Mouse (Mus musculus): Measurements from ENCODE around the gene Ctsa. TPM values are rescaled to one million over a fixed set of nuclear protein-coding genes. Genes with fewer than 3 reads are reported as not detected.

Ctsa gene
- polyA plus RNA-seq, 1 experiment from 2014 or later = 82.7 TPM

DNA sequence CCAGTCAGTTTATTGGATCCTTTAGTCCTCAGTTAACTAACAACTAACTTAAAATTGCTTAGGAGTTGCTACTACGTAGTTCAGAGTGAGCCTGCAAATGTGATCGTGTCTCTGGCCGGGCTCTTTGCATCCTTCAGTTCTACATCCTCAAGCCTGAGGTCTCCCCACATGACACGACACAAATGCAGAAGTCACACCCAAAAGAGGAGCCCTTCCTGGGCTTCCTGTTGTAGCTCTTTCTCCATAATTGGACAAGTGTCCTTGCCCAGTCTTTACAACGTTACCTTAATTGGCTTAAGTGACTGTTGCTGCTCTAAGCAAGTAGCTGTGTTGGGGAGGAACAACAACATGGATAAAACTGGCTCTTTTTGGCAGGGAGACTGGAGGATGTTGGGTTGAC, 17.3 kb upstream of the Ctsa start:
- Histone ChIP-seq H3K4me2 (no peak overlapping the region), H3K4me3 (no peak overlapping the region), H3K27ac (no peak overlapping the region), H3K9me3 (replicated peaks) (no peaks in the 10 kb centered on the region), H3K27me3 (no peaks in the 10 kb centered on the region), H3K4me1 (no peaks in the 10 kb centered on the region), H3K36me3 (ENCODE audit: poor library complexity, severe bottlenecking) (peaks cover 7% of the 10 kb centered on the region), H3K9ac (no peak overlapping the region)
- WGBS = 89% methylated on average over 5 of the region's 5 CpGs
- no peak for ATAC-seq

DNA sequence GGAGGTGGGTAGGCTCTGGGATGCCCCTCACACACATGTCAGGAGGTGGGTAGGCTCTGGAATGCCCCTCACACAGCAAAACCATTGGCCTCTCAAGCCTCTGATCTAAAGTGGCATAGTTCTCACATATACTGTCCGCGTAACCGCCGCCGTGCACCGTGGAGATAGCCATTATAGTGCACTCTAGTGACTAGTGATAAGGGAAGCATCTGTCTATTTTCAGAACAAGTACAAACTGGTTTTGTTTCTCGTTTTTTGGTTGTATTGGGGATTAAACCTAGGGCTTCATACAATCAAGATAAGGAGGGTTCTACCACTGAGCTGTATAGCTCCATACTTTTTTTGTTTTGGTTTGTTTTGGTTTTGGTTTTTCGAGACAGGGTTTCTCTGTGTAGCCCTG, 16.9 kb upstream of the Ctsa start:
- Histone ChIP-seq H3K9me3 (replicated peaks) (no peaks in the 10 kb centered on the region), H3K27ac (no peak overlapping the region), H3K4me2 (no peak overlapping the region), H3K27me3 (no peaks in the 10 kb centered on the region), H3K9ac (no peak overlapping the region), H3K4me3 (no peak overlapping the region), H3K4me1 (no peaks in the 10 kb centered on the region), H3K36me3 (ENCODE audit: poor library complexity, severe bottlenecking) (peaks cover 12% of the 10 kb centered on the region)
- no peak for ATAC-seq
- WGBS = 91% methylated on average over 8 of the region's 8 CpGs

DNA sequence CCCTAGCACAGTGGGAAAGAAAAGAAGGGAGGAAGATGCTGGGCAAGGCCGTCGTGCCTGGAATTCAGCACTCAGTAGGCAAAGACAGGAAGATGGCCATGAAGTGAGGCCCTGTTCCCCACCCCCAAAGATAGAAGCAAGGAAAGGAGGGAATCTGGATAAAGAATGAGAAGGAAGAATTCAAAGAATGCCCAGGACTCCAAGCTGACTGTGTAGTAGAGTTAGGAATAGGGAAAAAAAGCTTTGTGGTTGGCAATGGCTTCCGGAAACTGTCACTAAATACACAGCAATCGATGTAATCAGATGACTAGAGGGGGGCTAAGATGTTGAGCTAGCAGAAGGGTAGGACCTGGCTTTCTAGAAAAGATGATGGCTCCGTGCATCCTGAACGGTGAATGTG, 15.5 kb upstream of the Ctsa start:
- H3K4me2 ChIP-seq = no peak overlapping the region
- H3K36me3 ChIP-seq (ENCODE audit: poor library complexity, severe bottlenecking) = peaks cover 23% of the 10 kb centered on the region
- H3K4me3 ChIP-seq = no peak overlapping the region
- H3K4me1 ChIP-seq = peaks cover 3% of the 10 kb centered on the region; the same call in 1 of the 2 replicates
- H3K27me3 ChIP-seq = no peaks in the 10 kb centered on the region
- ATAC-seq = no peak
- no peaks in the 10 kb centered on the region for H3K9me3 ChIP-seq (replicated peaks)
- H3K27ac ChIP-seq = no peak overlapping the region
- no peak overlapping the region for H3K9ac ChIP-seq
- 90% methylated on average over 6 of the region's 6 CpGs for WGBS

DNA sequence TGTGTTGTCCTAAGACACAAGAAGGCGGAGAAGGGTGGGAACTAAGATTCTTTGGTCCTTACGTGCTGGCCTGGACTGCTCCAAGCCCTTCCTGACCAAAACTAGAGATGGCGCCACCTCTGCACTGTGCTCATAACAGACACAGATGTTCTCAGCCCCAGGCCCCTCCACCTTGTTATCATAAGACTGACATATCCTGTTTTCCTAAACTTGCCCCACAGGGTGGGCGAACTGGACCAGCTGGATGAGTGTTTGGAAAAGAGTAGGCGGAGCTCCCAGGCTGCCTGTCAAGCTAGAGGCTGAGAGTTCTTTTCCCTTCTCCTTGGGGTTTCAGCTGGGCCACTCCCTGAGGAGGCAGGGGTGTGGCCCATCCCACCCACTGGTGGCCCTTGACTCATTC, 15.0 kb upstream of the Ctsa start:
- Histone ChIP-seq H3K4me3 (no peak overlapping the region), H3K27ac (no peak overlapping the region), H3K9ac (no peak overlapping the region), H3K4me1 (peaks cover 6% of the 10 kb centered on the region; the same call in 1 of the 2 replicates), H3K27me3 (no peaks in the 10 kb centered on the region), H3K36me3 (ENCODE audit: poor library complexity, severe bottlenecking) (peaks cover 23% of the 10 kb centered on the region), H3K4me2 (no peak overlapping the region), H3K9me3 (replicated peaks) (no peaks in the 10 kb centered on the region)
- no peak for ATAC-seq
- WGBS = 85% methylated on average over 5 of the region's 5 CpGs

DNA sequence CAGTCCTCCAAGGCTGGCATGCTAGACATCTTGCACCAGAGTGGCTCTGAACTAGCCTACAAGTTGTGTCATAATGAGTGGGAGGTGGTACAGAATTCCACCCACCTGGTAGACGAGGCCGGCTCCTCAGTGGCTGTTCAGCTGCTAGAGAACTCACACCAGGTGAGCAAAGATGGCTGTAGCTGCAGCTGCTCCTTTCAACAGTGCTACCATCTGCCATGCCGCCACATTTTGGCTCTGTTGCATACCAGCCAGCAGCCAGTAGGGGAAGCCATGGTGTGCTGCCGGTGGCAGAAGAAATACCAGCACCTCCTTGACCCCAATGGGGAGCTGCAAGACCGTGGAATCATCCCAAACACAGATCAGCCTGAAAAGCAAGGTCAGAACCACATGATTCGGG, 11.6 kb upstream of the Ctsa start:
- H3K9me3 ChIP-seq (replicated peaks) = no peaks in the 10 kb centered on the region
- H3K4me2 ChIP-seq = no peak overlapping the region
- ATAC-seq = no peak
- no peak overlapping the region for H3K27ac ChIP-seq
- no peak overlapping the region for H3K9ac ChIP-seq
- 88% methylated on average over 6 of the region's 6 CpGs for WGBS
- peaks cover 38% of the 10 kb centered on the region for H3K36me3 ChIP-seq (ENCODE audit: poor library complexity, severe bottlenecking)
- no peaks in the 10 kb centered on the region for H3K27me3 ChIP-seq
- H3K4me1 ChIP-seq = peaks cover 20% of the 10 kb centered on the region
- H3K4me3 ChIP-seq = no peak overlapping the region

DNA sequence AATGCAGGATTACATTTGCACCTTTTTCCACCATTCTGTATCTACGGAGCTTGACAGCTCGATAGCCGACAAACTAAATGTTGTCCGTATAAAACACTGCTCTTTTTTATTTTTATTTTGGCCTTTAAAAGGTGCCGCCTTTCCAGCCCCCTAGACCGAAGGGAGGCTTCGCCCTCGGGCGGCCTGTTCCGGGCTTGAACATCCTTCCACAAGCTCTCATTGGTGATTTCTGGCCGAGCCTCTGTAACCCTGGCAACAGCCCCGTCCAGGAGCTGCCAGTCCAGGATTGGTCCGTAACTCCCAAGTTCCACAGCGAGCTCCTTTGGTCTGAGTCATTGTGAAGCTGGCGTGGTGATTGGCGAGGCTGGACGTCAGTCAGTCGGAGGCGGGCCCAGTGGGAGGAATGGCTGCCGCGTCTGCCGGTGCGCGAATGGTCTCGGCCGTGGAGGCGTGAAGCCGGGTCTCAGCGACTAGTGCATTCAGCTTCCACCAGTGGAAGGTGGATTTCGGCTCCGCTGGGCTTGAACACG, 10.0 kb upstream of the Ctsa start, which contains the start of gene Zswim1:
Zswim1 (plus strand) TSS at position 51 of the 530 bp plus-strand sequence.
- H3K9ac ChIP-seq = peak within 1 kb of the TSS; percentile 76
- no peaks in the 10 kb centered on the region for H3K27me3 ChIP-seq
- peaks cover 54% of the 10 kb centered on the region for H3K36me3 ChIP-seq (ENCODE audit: poor library complexity, severe bottlenecking)
- ATAC-seq = peak; percentile 99
- H3K4me2 ChIP-seq = peak within 1 kb of the TSS; percentile 65
- H3K9me3 ChIP-seq (replicated peaks) = no peaks in the 10 kb centered on the region
- H3K27ac ChIP-seq = peak within 1 kb of the TSS; percentile 84
- peak within 1 kb of the TSS; percentile 63 for H3K4me3 ChIP-seq
- peaks cover 20% of the 10 kb centered on the region for H3K4me1 ChIP-seq
- WGBS = 1% methylated on average over 32 of the region's 32 CpGs

DNA sequence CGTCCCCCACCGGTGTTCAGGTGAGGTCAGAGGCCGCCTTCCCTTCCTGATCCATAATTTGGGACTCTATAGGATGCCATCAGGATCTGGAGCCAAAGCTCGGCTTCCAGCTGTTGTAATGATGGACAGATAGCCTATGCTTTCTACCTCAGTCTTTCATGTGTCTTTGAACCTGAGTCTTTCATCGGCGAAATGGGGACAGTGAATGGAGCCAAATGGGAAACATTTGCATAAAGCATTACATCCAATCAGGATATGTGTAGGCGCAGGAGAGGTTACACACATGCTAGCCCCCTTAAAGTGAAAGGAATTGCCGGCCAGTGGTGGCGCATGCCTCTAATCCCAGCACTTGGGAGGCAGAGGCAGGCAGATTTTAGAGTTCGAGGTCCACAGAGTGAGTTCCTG, 9.5 kb upstream of the Ctsa start:
- 2% methylated on average over 10 of the region's 10 CpGs for WGBS
- Histone ChIP-seq H3K9me3 (replicated peaks) (no peaks in the 10 kb centered on the region), H3K4me3 (peak overlapping the region; percentile 63), H3K27me3 (no peaks in the 10 kb centered on the region), H3K27ac (peak overlapping the region; percentile 84), H3K36me3 (ENCODE audit: poor library complexity, severe bottlenecking) (peaks cover 59% of the 10 kb centered on the region), H3K4me2 (peak overlapping the region; percentile 65), H3K9ac (peak overlapping the region; percentile 76), H3K4me1 (peaks cover 20% of the 10 kb centered on the region)
- peak; percentile 67 for ATAC-seq

DNA sequence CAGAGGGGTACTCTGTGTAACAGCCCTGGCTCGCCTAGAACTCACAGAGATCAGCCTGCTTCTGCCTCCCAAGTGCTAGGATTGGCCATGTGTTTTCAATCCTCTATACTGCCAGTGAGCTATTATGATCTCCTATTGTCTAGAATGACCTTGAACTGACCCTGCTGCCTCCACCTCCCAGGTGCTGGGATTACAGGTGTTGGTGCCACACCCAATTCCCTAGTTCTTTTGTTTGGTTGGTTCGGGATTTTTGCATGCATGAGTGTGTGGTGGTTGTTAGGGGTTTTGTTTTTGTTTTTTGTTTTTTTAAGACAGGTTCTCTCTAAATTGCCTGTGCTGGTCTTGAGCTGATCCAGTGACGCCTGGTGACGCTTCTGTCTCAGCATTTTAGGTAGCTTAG, 8.7 kb upstream of the Ctsa start:
- Histone ChIP-seq H3K4me2 (peak overlapping the region; percentile 65; the same call in 1 of the 2 replicates), H3K27me3 (no peaks in the 10 kb centered on the region), H3K36me3 (ENCODE audit: poor library complexity, severe bottlenecking) (peaks cover 65% of the 10 kb centered on the region), H3K9ac (no peak overlapping the region), H3K4me3 (peak overlapping the region; percentile 63), H3K9me3 (replicated peaks) (no peaks in the 10 kb centered on the region), H3K27ac (no peak overlapping the region), H3K4me1 (peaks cover 20% of the 10 kb centered on the region)
- no peak for ATAC-seq
- 95% methylated on average over 4 of the region's 4 CpGs for WGBS

DNA sequence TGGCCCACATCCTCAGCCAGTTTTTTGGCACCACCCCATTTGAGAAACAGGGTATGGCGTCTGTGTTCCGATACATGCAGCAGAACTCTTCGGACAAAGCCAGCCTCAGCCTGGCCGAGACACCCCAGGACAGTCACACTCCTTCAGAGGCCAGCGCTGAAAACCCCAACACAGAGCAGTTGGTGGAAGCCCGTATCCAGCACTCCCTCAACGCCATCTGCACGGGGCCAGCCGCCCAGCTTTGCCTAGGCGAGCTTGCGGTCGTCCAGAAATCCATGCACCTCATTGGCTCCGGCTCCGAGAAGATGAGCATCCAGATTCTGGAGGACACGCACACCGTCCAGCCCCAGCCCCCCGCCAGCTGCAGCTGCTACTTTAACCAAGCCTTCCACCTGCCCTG, 7.2 kb upstream of the Ctsa start:
- Histone ChIP-seq H3K9ac (no peak overlapping the region), H3K4me3 (no peak overlapping the region), H3K27me3 (no peaks in the 10 kb centered on the region), H3K4me1 (peaks cover 20% of the 10 kb centered on the region), H3K27ac (no peak overlapping the region), H3K9me3 (replicated peaks) (no peaks in the 10 kb centered on the region), H3K36me3 (ENCODE audit: poor library complexity, severe bottlenecking) (peaks cover 60% of the 10 kb centered on the region), H3K4me2 (no peak overlapping the region)
- WGBS = 95% methylated on average over 17 of the region's 17 CpGs
- no peak for ATAC-seq

DNA sequence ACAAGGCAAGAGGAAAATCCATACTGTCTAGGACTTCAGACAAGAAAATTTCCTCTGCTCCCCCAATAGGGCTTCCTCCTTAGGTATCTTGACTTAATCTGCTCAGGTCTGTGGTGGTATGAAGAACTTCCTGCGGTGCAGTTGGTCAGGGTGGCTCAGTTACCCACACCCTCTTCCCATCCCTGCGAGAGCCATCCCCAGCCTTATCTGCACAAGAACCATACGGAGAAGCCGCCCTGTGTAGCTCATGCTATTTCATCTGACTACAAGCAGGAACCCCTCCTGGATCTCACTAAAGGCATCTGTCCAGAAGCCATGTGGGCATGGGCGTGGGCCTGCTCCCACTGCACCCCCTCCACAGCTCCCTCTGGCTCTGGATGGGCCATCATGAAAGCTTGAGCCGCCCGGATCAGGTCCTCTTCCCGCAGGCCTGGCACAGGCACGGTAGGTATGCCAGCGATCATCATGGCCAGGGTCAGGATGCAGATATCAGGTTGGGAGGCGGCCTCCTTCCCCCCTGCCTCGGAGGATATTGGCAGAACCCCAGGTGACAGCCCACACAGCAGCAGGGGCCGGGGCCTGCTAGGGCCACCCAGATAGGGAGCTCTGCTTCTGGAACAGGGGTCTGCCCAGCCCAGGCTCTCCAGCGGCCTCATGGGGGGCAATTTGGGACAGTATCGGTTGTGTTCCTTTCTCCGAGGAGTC, 5.4 kb upstream of the Ctsa start:
- peaks cover 46% of the 10 kb centered on the region for H3K36me3 ChIP-seq (ENCODE audit: poor library complexity, severe bottlenecking)
- WGBS = 93% methylated on average over 15 of the region's 16 CpGs
- H3K4me2 ChIP-seq = no peak overlapping the region
- H3K27ac ChIP-seq = no peak overlapping the region
- H3K27me3 ChIP-seq = no peaks in the 10 kb centered on the region
- H3K9me3 ChIP-seq (replicated peaks) = no peaks in the 10 kb centered on the region
- H3K4me1 ChIP-seq = peaks cover 17% of the 10 kb centered on the region
- no peak for ATAC-seq
- no peak overlapping the region for H3K4me3 ChIP-seq
- no peak overlapping the region for H3K9ac ChIP-seq

DNA sequence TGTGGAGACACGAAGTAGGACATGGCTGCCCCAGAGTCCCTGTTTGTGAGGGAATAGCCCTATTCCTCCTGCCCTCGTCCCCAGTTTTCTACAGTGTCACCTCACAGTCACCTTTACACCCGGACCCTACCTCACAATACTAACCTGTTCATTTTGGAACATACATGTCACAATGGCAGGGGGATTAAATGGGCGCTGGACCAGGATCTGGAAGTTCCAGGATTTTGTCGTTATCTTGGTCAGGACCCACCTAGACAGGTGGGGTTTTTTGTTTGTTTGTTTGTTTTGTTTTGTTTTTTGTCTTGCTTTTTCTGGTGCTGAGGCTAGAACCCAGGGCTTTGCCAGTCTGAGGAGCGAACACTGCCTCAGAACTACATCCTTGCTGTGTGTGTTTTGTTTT, 4.2 kb upstream of the Ctsa start, which contains the start of gene Spata25:
Spata25 (minus strand) TSS at position 101 of the 400 bp plus-strand sequence.
- Histone ChIP-seq H3K4me2 (no peak within 1 kb of the TSS), H3K36me3 (ENCODE audit: poor library complexity, severe bottlenecking) (peaks cover 46% of the 10 kb centered on the region), H3K4me1 (peaks cover 20% of the 10 kb centered on the region), H3K27ac (no peak within 1 kb of the TSS), H3K9ac (no peak within 1 kb of the TSS), H3K27me3 (no peaks in the 10 kb centered on the region), H3K4me3 (no peak within 1 kb of the TSS), H3K9me3 (replicated peaks) (no peaks in the 10 kb centered on the region)
- ATAC-seq = no peak
- 88% methylated on average over 6 of the region's 6 CpGs for WGBS

DNA sequence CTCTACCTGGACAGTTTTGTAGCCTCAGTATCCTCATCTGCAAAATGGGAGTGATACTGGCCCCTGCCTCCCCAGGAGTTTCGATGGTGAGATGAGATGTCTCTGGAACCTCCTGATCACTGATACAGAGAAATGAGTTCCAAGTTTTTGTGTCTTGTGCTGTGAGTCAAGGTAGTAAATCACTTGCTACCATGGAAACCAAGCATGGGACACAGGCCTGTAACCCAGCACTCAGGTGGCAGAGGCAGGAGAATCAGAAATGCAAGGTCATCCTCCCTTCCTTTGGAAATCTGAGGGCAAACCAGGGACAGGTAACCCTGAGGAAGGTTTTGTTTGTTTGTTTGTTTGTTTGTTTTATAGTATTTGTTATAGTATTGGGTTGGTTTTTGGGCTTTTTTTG, 3.6 kb upstream of the Ctsa start:
- Histone ChIP-seq H3K4me2 (no peak overlapping the region), H3K36me3 (ENCODE audit: poor library complexity, severe bottlenecking) (peaks cover 46% of the 10 kb centered on the region), H3K4me1 (peaks cover 16% of the 10 kb centered on the region), H3K4me3 (no peak overlapping the region), H3K9me3 (replicated peaks) (no peaks in the 10 kb centered on the region), H3K27ac (no peak overlapping the region), H3K27me3 (no peaks in the 10 kb centered on the region), H3K9ac (no peak overlapping the region)
- no peak for ATAC-seq
- WGBS = 98% methylated on average over 1 of the region's 1 CpGs

DNA sequence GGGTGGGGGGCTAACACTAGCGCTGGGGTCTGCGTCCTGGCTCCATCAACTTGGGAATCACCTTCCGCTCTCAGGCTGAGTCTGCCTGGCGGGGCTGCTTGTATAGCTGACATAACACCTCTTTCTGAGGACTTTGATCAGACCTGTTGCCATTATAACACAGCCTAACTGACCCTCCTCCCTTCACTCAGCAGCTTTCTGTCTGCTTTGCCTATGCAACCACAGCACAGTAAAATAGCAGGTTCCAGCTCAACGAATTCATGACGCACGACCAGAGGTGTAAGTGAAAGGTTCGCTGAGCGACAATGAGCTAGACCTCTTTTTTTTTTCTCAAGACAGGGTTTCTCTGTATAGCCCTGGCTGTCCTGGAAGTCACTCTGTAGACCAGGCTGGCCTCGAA, 1.6 kb upstream of the Ctsa start:
- no peaks in the 10 kb centered on the region for H3K27me3 ChIP-seq
- H3K9me3 ChIP-seq (replicated peaks) = no peaks in the 10 kb centered on the region
- peaks cover 31% of the 10 kb centered on the region for H3K36me3 ChIP-seq (ENCODE audit: poor library complexity, severe bottlenecking)
- H3K27ac ChIP-seq = no peak overlapping the region
- ATAC-seq = no peak
- H3K4me2 ChIP-seq = no peak overlapping the region
- H3K4me3 ChIP-seq = no peak overlapping the region
- peaks cover 23% of the 10 kb centered on the region for H3K4me1 ChIP-seq
- 89% methylated on average over 10 of the region's 10 CpGs for WGBS
- no peak overlapping the region for H3K9ac ChIP-seq

Measured in forebrain, embryonic 13.5 days (tissue).